Mouse (Mus musculus): ENCODE measurements around the gene Gfy.

Gfy gene

GRCm38 (mm10) chr7:45179469-45179868 lies at the start of gene Gfy:
Gene Gfy, minus strand, starts transcription at chr7:45179569.
- DNase-seq = no peak

- no peak for DNase-seq
Measured at GRCm38 (mm10) chr7:45229046-45229445, 49.7 kb upstream of the Gfy start.

- no peak for DNase-seq
Measured at GRCm38 (mm10) chr7:45228548-45228947, 49.2 kb upstream of the Gfy start.

- DNase-seq = no peak
Measured at GRCm38 (mm10) chr7:45226421-45226820, 47.1 kb upstream of the Gfy start.

GRCm38 (mm10) chr7:45224826-45225225 lies 45.5 kb upstream of the Gfy start:
- no peak for DNase-seq

GRCm38 (mm10) chr7:45221680-45222079 lies 42.3 kb upstream of the Gfy start:
- no peak for DNase-seq

- no peak for DNase-seq
Measured at GRCm38 (mm10) chr7:45216442-45217183, 37.2 kb upstream of the Gfy start.

- no peak for DNase-seq
Measured at GRCm38 (mm10) chr7:45215673-45216441, 36.5 kb upstream of the Gfy start, which contains the start of gene Tead2. Gene Tead2, plus strand, starts transcription at chr7:45215753.

- no peak for DNase-seq
Measured at GRCm38 (mm10) chr7:45213708-45214107, 34.3 kb upstream of the Gfy start.

GRCm38 (mm10) chr7:45212356-45212755 lies 33.0 kb upstream of the Gfy start:
- DNase-seq = no peak

GRCm38 (mm10) chr7:45211851-45212251 lies 32.5 kb upstream of the Gfy start, which contains the start of gene Dkkl1:
Gene Dkkl1, minus strand, starts transcription at chr7:45212147.
- no peak for DNase-seq

- DNase-seq = no peak
Measured at GRCm38 (mm10) chr7:45211070-45211469, 31.7 kb upstream of the Gfy start.

GRCm38 (mm10) chr7:45208260-45208659 lies 28.9 kb upstream of the Gfy start:
- no peak for DNase-seq

GRCm38 (mm10) chr7:45204380-45205143 lies 25.2 kb upstream of the Gfy start, which contains the start of gene Ccdc155:
Gene Ccdc155, minus strand, starts transcription at chr7:45204892.
- peak; percentile 90 for DNase-seq

- DNase-seq = no peak
Measured at GRCm38 (mm10) chr7:45202654-45203053, 23.3 kb upstream of the Gfy start.

- DNase-seq = no peak
Measured at GRCm38 (mm10) chr7:45198961-45199360, 19.6 kb upstream of the Gfy start.

GRCm38 (mm10) chr7:45198435-45198834 lies 19.1 kb upstream of the Gfy start:
- peak; percentile 91 for DNase-seq

- peak; percentile 27 for DNase-seq
Measured at GRCm38 (mm10) chr7:45196994-45197393, 17.6 kb upstream of the Gfy start.

- peak; percentile 39 for DNase-seq
Measured at GRCm38 (mm10) chr7:45196176-45196535, 16.8 kb upstream of the Gfy start.

- DNase-seq = peak; percentile 51
Measured at GRCm38 (mm10) chr7:45195341-45196175, 16.2 kb upstream of the Gfy start.

GRCm38 (mm10) chr7:45193871-45194785 lies 14.8 kb upstream of the Gfy start:
- DNase-seq = peak; percentile 54

Measured in cerebellum, adult 8-10 months (tissue).